Mouse (Mus musculus) embryonic facial prominence, embryonic 10.5 days (tissue): ENCODE data around the gene Ap2b1. TPM values are rescaled to one million over a fixed set of nuclear protein-coding genes. Genes with fewer than 3 reads are reported as not detected.

ENCODE experiments used
- DNase-seq: peaks from one replicate; pipeline ENCODE4 v3.0.0-alpha.2; 2017; ENCODE audit warnings: low spot score
- H3K27ac ChIP-seq: fragments of 300-500 bp; sonication (generic); replicated peaks from 2 replicates; pipeline ENCODE4 v1.5.1; 2016; ENCODE audit warnings: mild to moderate bottlenecking
- H3K27me3 ChIP-seq: fragments of 300-500 bp; sonication (generic); replicated peaks from 2 replicates; pipeline ENCODE4 v1.6.1; 2016; ENCODE audit warnings: low read depth, mild to moderate bottlenecking; ENCODE audit not compliant: poor library complexity, severe bottlenecking
- H3K36me3 ChIP-seq: fragments of 300-500 bp; sonication (generic); replicated peaks from 2 replicates; pipeline ENCODE4 v1.6.1; 2016; ENCODE audit warnings: mild to moderate bottlenecking, moderate library complexity
- H3K4me1 ChIP-seq: fragments of 300-500 bp; sonication (generic); 2 replicates; pipeline ENCODE4 v1.6.1; 2016
- H3K4me3 ChIP-seq: fragments of 300-500 bp; sonication (generic); 2 replicates; pipeline ENCODE4 v1.5.1; 2016; ENCODE audit warnings: mild to moderate bottlenecking, moderate library complexity
- H3K9me3 ChIP-seq: fragments of 300-500 bp; sonication (generic); 2 replicates; pipeline ENCODE4 v1.6.1; 2016; ENCODE audit warnings: mild to moderate bottlenecking
- WGBS: fragments of 180-500 bp; shearing (Covaris S2); methylation state at CpG from one replicate; pipeline ENCODE4 v1.1.7; 2016; 5-methylcytosine and 5-hydroxymethylcytosine counted together
- polyA plus RNA-seq: library from polyadenylated mRNA; unstranded; fragments of >200 nt; fragmentation: Nextera tagmentation; extraction: Ambion mirVana; gene quantifications from 2 replicates; pipeline ENCODE4 v1.2.1, GENCODE M21; 2016

Ap2b1 gene
- polyA plus RNA-seq, 1 experiment from 2014 or later: 64.9 TPM

DNA sequence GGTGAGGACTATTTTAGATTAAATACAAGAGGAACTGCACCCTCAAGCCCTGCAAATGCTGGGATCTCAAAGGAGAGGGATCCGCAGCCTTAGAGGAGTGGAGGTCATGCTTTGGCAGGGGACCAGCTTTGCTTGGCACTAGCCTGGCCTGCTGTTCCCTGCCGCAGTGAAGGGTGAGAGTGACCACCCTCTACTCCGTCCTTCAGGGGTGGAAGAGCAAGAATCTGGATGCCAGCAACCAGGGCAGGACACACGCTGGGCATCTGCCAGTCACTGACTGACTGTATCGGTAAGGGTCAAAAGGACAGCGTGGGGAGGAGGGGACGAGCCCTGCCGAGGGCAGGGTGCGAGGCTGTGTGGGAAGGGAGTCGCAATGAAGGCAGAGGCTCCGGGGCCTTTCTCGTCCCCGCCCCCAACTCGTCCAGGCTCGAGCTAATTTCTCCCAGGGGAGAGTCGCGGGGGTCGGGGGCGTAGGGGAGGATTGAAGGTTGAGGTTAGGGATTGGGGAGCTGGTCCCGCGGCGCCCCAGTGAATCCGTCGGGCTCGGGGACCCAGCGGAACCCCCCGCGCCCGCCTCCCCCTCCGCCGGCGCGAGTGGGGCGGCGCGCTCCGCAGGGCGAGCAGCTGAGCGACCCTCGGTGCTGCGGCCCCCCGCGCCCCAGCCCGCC lies 110.4 kb downstream of the Ap2b1 start, which contains the start of gene Rasl10b:
Gene Rasl10b, plus strand, starts transcription at position 51 of the 668 bp plus-strand sequence.
- Histone ChIP-seq H3K27ac (peak within 1 kb of the TSS; percentile 85), H3K27me3 (peaks cover 40% of the 10 kb centered on the region), H3K4me3 (peak within 1 kb of the TSS; percentile 87), H3K9me3 (no peaks in the 10 kb centered on the region), H3K4me1 (peaks cover 25% of the 10 kb centered on the region), H3K36me3 (peaks cover 6% of the 10 kb centered on the region)
- DNase-seq: peak; percentile 62
- 1% methylated on average over 44 of the region's 44 CpGs for WGBS

- Histone ChIP-seq H3K27me3 (peaks cover 40% of the 10 kb centered on the region), H3K9me3 (no peaks in the 10 kb centered on the region), H3K27ac (peak overlapping the region; percentile 85), H3K4me1 (peaks cover 25% of the 10 kb centered on the region), H3K4me3 (peak overlapping the region; percentile 87), H3K36me3 (no peaks in the 10 kb centered on the region)
- DNase-seq: peak; percentile 46
- WGBS: under 1% methylated on average over 40 of the region's 40 CpGs
Measured at GRCm38 (mm10) chr11:83409792-83410291, 111.0 kb downstream of the Ap2b1 start.

DNA sequence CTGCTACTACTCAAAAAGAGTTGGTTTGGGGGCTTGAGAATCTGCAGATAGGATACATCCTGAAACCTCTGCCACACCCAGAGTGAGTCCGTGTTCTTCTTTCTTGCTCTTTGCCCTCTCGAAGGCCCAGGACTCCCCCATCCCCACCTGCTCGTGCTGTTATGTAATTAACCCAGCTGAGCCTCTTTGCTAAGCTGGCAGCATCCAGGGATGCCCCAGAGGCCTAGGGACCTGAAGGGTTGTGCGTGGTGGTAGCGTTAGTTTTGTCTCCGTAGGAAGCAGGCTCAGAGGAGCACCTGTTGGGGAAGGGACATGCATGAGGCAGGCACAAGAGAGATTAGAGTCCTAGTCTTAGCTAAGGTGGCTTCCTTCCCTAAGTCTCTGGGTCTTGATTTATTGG lies 111.7 kb downstream of the Ap2b1 start:
- WGBS: 35% methylated on average over 6 of the region's 6 CpGs
- Histone ChIP-seq H3K4me1 (peaks cover 25% of the 10 kb centered on the region), H3K27ac (peak overlapping the region; percentile 85; the same call in 1 of the 2 replicates), H3K36me3 (no peaks in the 10 kb centered on the region), H3K27me3 (peaks cover 40% of the 10 kb centered on the region), H3K4me3 (peak overlapping the region; percentile 87), H3K9me3 (no peaks in the 10 kb centered on the region)
- DNase-seq: no peak

DNA sequence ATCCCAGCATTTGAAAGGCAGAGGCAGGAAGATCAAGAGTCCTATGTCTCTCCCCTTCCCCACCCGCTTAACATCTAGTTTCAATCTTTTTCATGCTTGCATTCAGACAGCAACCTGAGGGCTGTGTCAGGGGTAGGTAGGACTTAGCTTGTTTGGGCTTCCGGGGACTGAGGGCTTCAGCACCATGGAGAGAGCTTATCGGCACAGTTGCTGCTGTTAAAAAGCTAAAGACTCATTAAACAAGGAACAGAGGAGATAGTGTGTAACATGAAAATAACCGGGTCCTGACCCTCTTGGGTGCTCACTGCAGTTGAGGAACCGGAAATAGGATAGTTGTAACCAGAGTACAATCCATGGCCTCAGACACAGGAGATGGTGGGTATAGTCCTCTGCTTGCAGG lies 118.3 kb downstream of the Ap2b1 start:
- peak; percentile 78 for DNase-seq
- Histone ChIP-seq H3K36me3 (no peaks in the 10 kb centered on the region), H3K4me1 (peaks cover 7% of the 10 kb centered on the region), H3K27me3 (peaks cover 67% of the 10 kb centered on the region), H3K27ac (no peak overlapping the region), H3K4me3 (no peak overlapping the region), H3K9me3 (no peaks in the 10 kb centered on the region)
- 11% methylated on average over 5 of the region's 5 CpGs for WGBS

- Histone ChIP-seq H3K9me3 (no peaks in the 10 kb centered on the region), H3K4me1 (peaks cover 7% of the 10 kb centered on the region), H3K36me3 (no peaks in the 10 kb centered on the region), H3K27me3 (peaks cover 61% of the 10 kb centered on the region), H3K27ac (no peak overlapping the region), H3K4me3 (no peak overlapping the region)
- no peak for DNase-seq
- WGBS: 78% methylated on average over 7 of the region's 7 CpGs
Measured at GRCm38 (mm10) chr11:83417708-83418107, 118.9 kb downstream of the Ap2b1 start.

DNA sequence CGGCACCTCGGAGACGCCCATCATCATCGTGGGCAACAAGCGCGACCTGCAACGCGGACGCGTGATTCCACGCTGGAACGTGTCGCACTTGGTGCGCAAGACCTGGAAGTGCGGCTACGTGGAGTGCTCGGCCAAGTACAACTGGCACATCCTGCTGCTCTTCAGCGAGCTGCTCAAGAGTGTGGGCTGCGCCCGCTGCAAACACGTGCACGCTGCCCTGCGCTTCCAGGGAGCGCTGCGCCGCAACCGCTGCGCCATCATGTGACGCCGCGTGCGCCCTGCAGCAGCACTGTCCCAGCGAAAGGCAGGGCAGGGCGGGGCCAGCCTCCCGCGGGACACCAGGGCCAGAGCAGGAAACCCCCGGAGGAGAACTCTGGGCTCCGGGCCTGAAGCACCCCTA lies 119.7 kb downstream of the Ap2b1 start:
- Histone ChIP-seq H3K4me1 (peaks cover 7% of the 10 kb centered on the region), H3K4me3 (peak overlapping the region; percentile 31; the same call in 1 of the 2 replicates), H3K9me3 (no peaks in the 10 kb centered on the region), H3K27me3 (peaks cover 57% of the 10 kb centered on the region), H3K36me3 (no peaks in the 10 kb centered on the region), H3K27ac (no peak overlapping the region)
- WGBS: 6% methylated on average over 38 of the region's 38 CpGs
- peak; percentile 52 for DNase-seq

DNA sequence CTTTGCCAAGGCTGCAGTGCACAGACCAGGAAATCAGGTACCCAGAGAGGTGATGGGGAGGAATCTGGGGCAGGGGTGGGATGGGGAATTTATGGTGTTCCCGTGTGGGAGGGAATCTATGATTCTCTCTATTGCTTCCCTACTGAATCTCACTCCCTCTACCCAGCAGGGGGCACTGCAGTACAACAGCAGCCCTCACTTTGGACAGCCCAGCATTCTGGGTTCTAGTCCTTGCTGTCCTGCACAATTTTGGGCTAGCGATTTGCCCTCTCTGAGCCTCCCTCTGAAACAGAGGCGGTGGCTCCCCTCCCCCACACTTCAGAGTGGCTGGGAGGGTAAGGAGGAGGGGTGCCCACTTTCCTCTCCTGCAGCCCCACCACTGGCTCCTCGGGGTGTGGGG lies 121.5 kb downstream of the Ap2b1 start:
- WGBS: 42% methylated on average over 4 of the region's 4 CpGs
- H3K27ac ChIP-seq: no peak overlapping the region
- no peak for DNase-seq
- no peaks in the 10 kb centered on the region for H3K36me3 ChIP-seq
- peaks cover 7% of the 10 kb centered on the region for H3K4me1 ChIP-seq
- H3K27me3 ChIP-seq: peaks cover 59% of the 10 kb centered on the region
- H3K4me3 ChIP-seq: no peak overlapping the region
- no peaks in the 10 kb centered on the region for H3K9me3 ChIP-seq

- 3% methylated on average over 9 of the region's 9 CpGs for WGBS
- H3K9me3 ChIP-seq: no peaks in the 10 kb centered on the region
- peaks cover 69% of the 10 kb centered on the region for H3K27me3 ChIP-seq
- H3K36me3 ChIP-seq: no peaks in the 10 kb centered on the region
- no peak overlapping the region for H3K27ac ChIP-seq
- peaks cover 7% of the 10 kb centered on the region for H3K4me1 ChIP-seq
- peak; percentile 82 for DNase-seq
- H3K4me3 ChIP-seq: no peak overlapping the region
Measured at GRCm38 (mm10) chr11:83421305-83421704, 122.5 kb downstream of the Ap2b1 start.

- Histone ChIP-seq H3K36me3 (no peaks in the 10 kb centered on the region), H3K27me3 (peaks cover 70% of the 10 kb centered on the region), H3K4me1 (peaks cover 14% of the 10 kb centered on the region), H3K9me3 (no peaks in the 10 kb centered on the region), H3K27ac (no peak overlapping the region), H3K4me3 (no peak overlapping the region)
- whole genome bisulfite sequencing: 7% methylated on average over 8 of the region's 8 CpGs
- DNase-seq: peak; percentile 81
Measured at GRCm38 (mm10) chr11:83424681-83425080, 125.9 kb downstream of the Ap2b1 start.

- Histone ChIP-seq H3K27ac (no peak overlapping the region), H3K27me3 (peaks cover 54% of the 10 kb centered on the region), H3K4me3 (no peak overlapping the region; the same call in 1 of the 2 replicates), H3K4me1 (peaks cover 16% of the 10 kb centered on the region), H3K9me3 (no peaks in the 10 kb centered on the region), H3K36me3 (no peaks in the 10 kb centered on the region)
- DNase-seq: no peak
- WGBS: 41% methylated on average over 17 of the region's 17 CpGs
Measured at GRCm38 (mm10) chr11:83426964-83427363, 128.1 kb downstream of the Ap2b1 start.

DNA sequence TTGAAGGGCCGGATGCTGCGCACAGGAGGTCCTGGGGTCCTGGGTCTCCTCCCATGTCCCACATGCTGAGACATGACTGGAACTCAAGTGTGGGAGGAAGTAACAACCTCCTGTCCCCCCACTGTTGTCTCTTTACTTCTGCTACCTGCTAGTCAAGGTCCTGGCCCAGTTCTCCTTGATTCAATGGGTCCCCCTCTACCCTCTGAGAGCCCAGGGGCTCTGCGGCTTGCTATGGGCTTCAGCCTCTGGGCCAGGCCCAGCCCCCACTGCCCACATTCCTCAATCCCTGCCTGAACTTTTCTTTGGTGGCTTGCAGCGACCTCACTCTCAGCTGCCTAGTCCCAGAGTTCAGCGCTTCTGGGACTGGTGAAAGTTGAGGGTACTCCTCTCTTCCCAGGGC lies 130.5 kb downstream of the Ap2b1 start, which contains the start of gene Gas2l2:
Gene Gas2l2, minus strand, starts transcription at position 101 of the 400 bp plus-strand sequence.
- Histone ChIP-seq H3K4me1 (peaks cover 16% of the 10 kb centered on the region), H3K27ac (no peak within 1 kb of the TSS), H3K36me3 (no peaks in the 10 kb centered on the region), H3K9me3 (no peaks in the 10 kb centered on the region), H3K4me3 (no peak within 1 kb of the TSS), H3K27me3 (peaks cover 54% of the 10 kb centered on the region)
- no peak for DNase-seq
- 52% methylated on average over 5 of the region's 5 CpGs for WGBS

DNA sequence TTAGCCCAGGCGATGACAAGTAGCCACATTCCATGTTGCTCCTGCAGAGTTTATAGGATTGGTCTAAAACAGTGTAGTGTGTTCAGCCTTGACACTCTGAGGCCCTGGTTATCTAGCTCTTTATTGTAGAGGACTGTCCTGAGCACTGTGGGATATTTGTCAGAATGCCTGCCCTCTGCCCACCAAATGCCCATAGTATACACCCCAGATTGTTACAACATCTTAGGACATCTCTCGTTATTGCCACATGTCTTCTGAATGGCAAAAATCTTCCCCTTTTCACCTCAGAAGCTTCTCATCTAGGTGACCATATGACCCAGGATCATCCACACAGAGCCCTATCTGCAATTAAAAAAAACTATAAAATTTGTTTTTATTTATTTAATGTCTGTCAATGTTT lies 133.7 kb downstream of the Ap2b1 start:
- no peak for DNase-seq
- no peaks in the 10 kb centered on the region for H3K9me3 ChIP-seq
- peaks cover 39% of the 10 kb centered on the region for H3K27me3 ChIP-seq
- H3K27ac ChIP-seq: no peak overlapping the region
- H3K4me3 ChIP-seq: no peak overlapping the region
- H3K36me3 ChIP-seq: no peaks in the 10 kb centered on the region
- H3K4me1 ChIP-seq: peaks cover 10% of the 10 kb centered on the region
- WGBS: 75% methylated on average over 2 of the region's 2 CpGs

DNA sequence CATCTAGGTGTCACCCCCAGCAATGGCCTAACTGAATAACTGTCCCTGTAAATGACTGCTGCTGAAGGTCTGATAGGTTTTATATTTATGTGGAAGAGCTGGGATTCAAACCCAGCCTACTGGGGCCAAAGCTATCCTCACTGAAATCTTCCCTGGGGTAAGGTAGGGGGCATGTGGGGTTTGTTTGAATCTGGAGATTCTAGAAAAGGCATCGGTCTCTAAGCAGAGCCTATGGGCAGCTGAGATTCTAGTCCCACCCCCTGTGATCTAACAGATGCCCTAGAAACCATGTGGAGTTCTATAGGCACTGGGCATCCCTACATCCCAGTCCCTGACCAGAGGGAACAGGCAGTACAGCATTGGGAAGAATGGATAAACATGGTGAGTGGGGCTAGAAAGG lies 138.6 kb downstream of the Ap2b1 start, which contains the start of gene 1700020L24Rik:
Gene 1700020L24Rik, plus strand, starts transcription at position 301 of the 400 bp plus-strand sequence.
- Histone ChIP-seq H3K27me3 (peaks cover 39% of the 10 kb centered on the region), H3K9me3 (no peaks in the 10 kb centered on the region), H3K27ac (no peak within 1 kb of the TSS), H3K36me3 (no peaks in the 10 kb centered on the region), H3K4me1 (peaks cover 16% of the 10 kb centered on the region), H3K4me3 (no peak within 1 kb of the TSS)
- 95% methylated on average over 1 of the region's 1 CpGs for WGBS
- DNase-seq: no peak
